Mouse (Mus musculus) adrenal gland, adult 8-10 months (tissue): Measurements from ENCODE around the gene Vmn2r102. TPM values are rescaled to one million over a fixed set of nuclear protein-coding genes. Genes with fewer than 3 reads are reported as not detected.

ENCODE experiments used
- DNase-seq: peaks from one replicate; pipeline ENCODE4 v3.0.0; 2022
- total RNA-seq, 4 experiments: library from RNA; stranded (reverse); gene quantifications; 2 replicates each; pipeline ENCODE4 v1.2.4; 2022

Gene Vmn2r102
- not detected for total RNA-seq

- no peak for DNase-seq
Observed at GRCm38 (mm10) chr17:19660028-19660427, at the start of gene Vmn2r102. Vmn2r102 (plus strand) TSS chr17:19660328.

- DNase-seq: no peak
Observed at GRCm38 (mm10) chr17:19629328-19629727, 30.8 kb upstream of the Vmn2r102 start.

DNA sequence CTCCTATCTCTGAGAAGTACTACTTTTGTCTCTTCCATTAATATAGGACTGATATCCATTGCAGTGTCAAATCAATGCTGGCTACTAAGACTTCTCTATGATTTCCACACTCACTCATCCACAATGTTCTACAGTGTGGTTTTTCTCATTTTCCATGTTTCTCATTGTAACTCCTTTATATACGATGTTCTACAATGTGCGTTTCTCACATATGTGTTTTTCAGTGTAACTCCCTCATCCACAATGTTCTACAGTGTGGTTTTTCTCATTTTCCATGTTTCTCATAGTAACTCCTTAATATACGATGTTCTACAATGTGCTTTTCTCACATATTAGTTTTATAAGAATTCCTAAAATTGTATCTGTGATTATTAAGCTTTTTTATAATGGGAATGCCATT, 1.7 kb upstream of the Vmn2r102 start:
- no peak for DNase-seq

DNA sequence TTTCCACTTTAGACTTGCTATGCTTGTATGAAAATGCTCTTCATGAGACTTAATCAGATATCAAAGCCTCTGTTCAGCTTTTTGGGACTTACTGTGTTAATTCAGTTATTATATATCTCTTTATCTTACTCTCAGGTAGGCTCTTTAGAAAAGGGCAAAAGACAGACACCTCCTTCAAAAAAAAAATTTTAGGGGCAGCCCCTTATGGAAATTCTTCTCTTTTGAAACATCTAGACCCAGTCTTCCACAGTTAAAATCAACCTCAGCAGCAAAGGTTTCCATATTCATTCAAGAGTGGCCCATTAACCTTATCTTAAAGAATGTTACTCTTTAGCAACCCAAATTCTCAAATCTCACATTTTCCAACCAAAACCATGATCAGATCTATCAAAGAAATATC, 31.9 kb downstream of the Vmn2r102 start:
- no peak for DNase-seq

Other genes with a start within 250 kb of the Vmn2r102 start
- not detected for gene Vmn2r100, start 155.6 kb upstream of the Vmn2r102 start, total RNA-seq
- not detected for gene Vmn2r101, start 83.1 kb upstream of the Vmn2r102 start, total RNA-seq
- not detected for gene Vmn2r103, start 113.0 kb downstream of the Vmn2r102 start, total RNA-seq